Mouse (Mus musculus) C2C12 (cell line): Measurements from ENCODE around the gene Wnt1.

Experiments
- CEBPB ChIP-seq: IDR thresholded peaks from one replicate; pipeline ENCODE4 v1.6.1; 2011; ENCODE audit warnings: low read depth, mild to moderate bottlenecking, control low read depth, moderate library complexity
- CTCF ChIP-seq: IDR thresholded peaks from one replicate; pipeline ENCODE4 v1.5.1; 2011; ENCODE audit not compliant: control insufficient read depth, insufficient read depth, insufficient read length
- MYOG ChIP-seq: IDR thresholded peaks from one replicate; pipeline ENCODE4 v1.6.1; 2011; ENCODE audit not compliant: control insufficient read depth, insufficient read length; ENCODE audit errors: extremely low read depth
- USF1 ChIP-seq: IDR thresholded peaks from one replicate; pipeline ENCODE4 v1.6.1; 2011; ENCODE audit warnings: low read depth, mild to moderate bottlenecking, control low read depth, moderate library complexity

DNA sequence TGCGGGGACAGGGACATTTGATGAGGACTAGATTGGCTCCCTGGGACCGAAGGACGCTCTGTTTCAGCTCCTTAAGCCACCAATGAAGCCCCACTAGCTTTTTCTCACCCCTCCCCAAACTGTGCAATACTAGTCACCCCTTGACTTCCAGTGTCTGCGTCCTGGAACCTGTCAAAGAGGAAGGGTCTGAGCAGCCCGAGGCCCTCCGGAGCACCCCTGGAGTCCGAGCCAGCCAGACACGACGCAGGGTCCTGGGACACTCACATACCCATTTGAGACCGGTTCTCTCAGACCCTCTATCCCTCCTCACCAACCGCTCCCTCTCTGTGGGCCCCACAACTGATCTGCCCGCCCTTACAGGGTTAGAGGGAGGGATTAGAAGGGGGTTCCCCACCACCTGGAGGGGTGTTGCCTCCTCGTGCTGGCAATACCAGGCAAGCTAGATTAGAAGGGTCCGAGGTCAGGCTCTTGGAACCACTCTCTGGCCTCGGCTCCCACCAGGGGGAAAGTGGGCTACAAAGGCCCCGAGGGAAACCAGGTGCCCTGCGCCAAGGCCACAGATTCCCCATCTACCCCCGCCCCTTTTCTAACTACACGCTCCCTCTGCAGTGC lies 12.5 kb upstream of the Wnt1 start:
- TF ChIP-seq CEBPB (no peak), MYOG (no peak), CTCF (no peak), USF1 (no peak)
